Mouse (Mus musculus): ENCODE data around the gene Kcnh1.

Gene Kcnh1

DNA sequence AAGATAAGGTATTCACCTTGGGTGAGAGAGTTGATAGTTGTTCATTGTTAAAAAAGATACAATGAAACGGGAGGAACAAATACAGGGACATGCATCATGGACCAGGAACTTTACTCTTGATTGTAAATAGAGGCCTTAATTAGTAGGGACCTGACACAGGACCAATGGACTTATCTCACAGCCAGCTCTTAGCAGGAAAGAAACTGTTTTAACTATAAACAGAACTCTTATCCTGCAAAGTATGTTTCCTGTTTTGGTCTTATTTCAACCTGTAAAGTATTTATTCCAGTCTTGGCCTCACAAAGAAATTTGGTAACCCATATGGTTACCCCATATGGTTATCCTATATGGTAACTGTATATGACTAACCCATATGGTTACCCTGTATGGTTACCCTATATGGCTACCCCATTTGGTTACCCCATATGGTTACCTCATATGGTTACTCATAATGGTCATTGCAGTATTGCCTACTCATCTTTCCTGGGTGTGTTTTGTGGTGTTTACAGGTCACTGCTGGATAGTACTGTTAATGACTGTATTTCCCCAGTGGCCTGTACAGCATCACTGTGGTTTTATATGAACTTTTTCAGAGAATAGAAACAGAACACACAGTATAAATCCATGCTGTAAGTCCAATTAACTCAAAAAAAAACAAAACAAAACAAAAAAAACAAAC is 125.0 kb downstream of the Kcnh1 start:
- no peak for DNase-seq (ENCODE audit: low read depth, low spot score)

GRCm38 (mm10) chr1:192324223-192324622 is 133.6 kb downstream of the Kcnh1 start:
- DNase-seq (ENCODE audit: low read depth, low spot score): no peak

GRCm38 (mm10) chr1:192327052-192327451 is 136.5 kb downstream of the Kcnh1 start:
- no peak for DNase-seq (ENCODE audit: low read depth, low spot score)

DNA sequence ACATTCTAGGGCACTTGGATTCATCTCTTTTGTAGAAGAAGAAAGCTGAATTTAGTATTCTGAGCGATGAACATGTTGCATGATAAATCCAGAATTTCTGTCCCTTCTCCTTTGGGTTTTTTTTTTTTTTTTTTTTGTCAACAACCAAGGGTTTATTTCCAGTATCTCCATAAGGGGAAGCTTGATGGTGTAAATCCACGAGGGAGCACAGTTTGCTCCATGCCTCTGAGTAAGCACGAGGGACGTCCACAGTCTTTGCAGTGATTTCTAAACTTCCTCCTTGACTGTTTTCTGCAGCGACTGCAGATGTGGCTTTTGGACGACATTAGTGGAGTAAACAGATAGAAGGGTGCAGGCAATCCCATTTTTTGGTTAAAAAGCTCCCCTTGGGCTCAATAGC is 140.6 kb downstream of the Kcnh1 start:
- DNase-seq (ENCODE audit: low read depth, low spot score): no peak

DNA sequence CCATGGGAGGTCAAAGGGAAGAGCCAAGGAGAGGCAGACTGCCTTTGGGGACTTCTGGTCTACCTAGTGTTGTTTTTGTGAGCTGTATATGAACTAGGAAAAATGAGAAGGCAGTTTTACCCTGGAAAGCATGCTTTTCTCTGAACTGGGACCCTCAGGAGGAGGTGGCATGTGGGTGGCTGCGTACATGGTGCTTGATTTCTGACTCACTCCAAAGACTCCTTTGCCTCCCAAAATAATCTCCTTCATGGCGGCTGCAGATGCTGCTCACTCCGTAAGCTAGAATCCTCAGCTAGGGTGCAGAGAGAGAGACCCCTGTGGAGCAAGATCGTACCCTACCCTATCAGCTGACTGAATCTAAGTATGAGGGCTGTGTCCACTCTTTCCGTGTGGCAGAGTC is 145.5 kb downstream of the Kcnh1 start:
- no peak for DNase-seq (ENCODE audit: low read depth, low spot score)

DNA sequence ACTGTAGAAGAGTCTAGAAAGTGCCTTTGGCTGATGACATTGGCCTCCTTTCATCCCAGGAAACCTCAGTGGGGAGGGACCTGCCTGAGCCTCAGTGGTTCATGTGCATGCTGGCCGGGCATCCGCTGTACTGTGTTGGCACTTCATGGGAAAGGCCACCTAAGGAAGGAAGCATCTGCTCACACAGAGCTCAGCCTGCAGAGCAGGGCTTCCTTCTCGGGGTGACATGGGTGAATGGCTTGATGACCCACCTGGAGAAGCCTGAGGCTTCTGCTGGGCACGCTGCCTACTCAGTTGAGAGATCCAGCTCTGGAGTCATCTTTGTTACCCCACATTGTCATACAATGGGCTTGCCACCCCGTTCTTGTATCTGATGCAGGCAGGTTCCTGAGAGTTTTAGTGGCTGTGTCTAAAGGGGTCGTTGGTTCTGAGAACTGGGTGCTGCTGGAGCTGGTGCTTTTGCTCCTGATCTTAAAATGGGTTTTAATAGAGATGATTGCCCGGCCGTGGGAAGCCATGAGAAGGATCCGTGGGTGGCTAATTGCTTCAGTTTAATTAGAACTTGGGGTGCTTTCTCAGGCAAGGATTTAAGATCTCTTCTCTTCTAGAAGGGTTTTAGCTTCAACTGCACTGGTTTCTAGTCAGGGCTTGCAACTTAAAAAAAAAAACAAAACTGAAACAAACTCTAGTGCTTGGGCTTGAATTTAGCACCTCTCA is 148.9 kb downstream of the Kcnh1 start:
- no peak for DNase-seq (ENCODE audit: low read depth, low spot score)

GRCm38 (mm10) chr1:192341774-192342173 is 151.2 kb downstream of the Kcnh1 start:
- no peak for DNase-seq (ENCODE audit: low read depth, low spot score)

GRCm38 (mm10) chr1:192343996-192344395 is 153.4 kb downstream of the Kcnh1 start:
- no peak for DNase-seq (ENCODE audit: low read depth, low spot score)

- no peak for DNase-seq (ENCODE audit: low read depth, low spot score)
Measured at GRCm38 (mm10) chr1:192347327-192347726, 156.8 kb downstream of the Kcnh1 start.

DNA sequence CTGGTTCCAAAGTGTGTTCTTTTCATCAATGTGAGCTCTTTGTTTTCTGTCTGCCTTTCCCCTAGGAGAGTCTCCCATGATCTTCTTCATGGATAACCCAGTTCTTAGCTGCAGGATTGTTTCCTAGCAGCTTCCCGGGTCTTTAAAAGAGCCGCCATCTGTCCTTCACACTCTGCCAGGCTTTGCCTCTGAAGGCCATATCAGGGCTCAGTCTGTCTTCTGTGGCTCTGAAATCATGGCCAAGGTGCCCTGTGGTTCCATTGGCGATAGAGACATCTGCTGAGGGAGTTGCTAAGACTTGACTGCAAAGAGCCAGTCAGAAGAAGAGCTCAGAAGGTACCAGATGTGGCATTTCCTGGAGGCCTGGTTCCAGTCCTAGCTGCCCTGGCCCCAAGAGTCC is 165.7 kb downstream of the Kcnh1 start:
- DNase-seq (ENCODE audit: low read depth, low spot score): no peak

GRCm38 (mm10) chr1:192359212-192359611 is 168.6 kb downstream of the Kcnh1 start:
- no peak for DNase-seq (ENCODE audit: low read depth, low spot score)

- no peak for DNase-seq (ENCODE audit: low read depth, low spot score)
Measured at GRCm38 (mm10) chr1:192368336-192368735, 177.8 kb downstream of the Kcnh1 start.

DNA sequence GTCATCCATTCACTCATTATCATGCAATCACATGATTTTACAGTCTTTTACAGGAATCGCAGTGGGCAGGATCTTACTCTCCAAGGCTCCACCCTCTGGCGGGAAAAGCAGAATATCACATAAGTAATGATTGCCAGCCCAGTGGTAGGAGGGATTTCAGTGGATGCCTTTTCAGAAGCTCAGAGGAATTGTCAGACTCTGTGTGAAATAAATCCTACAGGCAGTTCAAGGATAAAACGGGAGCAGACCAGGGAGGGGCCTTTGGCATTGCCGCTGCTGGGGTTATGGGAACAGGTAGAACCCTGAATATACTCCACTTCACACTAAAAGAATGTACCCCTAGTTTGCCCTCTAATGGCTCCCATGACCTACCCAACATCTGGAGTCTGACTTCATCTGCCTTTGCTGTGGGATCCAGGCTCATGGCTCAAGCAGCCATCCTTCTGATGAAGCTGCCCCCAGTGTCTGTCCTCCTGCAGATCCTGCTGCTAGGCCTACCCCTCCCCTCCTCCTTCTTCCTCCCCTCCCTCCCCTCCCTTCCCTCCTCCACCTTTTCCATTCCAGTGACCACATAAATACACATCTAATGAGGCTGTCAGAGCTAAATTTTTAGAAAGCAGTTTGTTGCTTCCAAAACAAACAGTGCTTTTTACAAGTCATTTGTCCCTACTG is 181.5 kb downstream of the Kcnh1 start:
- DNase-seq (ENCODE audit: low read depth, low spot score): no peak

GRCm38 (mm10) chr1:192378546-192379075 is 188.0 kb downstream of the Kcnh1 start:
- DNase-seq (ENCODE audit: low read depth, low spot score): no peak

DNA sequence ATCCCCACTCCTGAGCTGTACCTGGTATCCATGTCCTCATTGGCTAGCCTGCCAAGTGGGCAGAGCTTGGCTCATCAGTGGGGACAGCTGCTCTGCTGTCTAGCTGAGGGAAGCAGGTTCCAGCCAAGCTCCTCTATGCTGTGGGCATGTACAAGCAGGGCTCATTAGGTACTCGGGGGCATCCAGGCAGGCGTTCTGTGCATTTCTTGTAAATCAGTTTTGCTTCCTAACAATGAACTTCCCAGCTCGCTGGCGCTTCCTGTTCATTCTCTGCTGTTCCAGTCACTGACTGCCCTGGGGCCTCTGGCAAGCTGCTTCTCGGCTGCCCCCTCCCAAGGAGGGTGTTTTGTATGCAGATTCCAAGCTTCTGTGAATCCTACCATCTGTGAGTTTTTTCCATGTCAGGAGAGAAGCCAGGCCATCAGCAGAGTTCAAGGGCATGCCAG is 190.0 kb downstream of the Kcnh1 start:
- DNase-seq (ENCODE audit: low read depth, low spot score): no peak

DNA sequence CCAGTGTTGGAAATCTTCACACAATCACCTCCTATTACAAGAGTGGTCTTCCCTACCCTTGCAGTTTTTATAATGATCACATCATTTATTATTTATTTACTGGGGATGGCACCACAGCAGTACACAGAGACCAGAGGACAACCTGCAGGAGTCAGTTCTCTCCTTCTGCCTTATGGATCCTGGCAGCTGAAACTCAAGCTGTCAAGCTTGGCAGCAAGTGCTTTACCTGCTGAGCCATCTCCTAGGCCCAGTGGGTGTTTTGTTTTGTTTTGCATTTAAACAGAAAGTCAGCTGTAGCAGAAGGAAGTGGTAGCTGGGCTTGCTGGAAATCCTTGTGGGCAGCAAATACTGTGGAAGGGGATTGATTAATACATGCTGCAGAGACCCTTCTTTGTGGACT is 197.1 kb downstream of the Kcnh1 start:
- no peak for DNase-seq (ENCODE audit: low read depth, low spot score)

DNA sequence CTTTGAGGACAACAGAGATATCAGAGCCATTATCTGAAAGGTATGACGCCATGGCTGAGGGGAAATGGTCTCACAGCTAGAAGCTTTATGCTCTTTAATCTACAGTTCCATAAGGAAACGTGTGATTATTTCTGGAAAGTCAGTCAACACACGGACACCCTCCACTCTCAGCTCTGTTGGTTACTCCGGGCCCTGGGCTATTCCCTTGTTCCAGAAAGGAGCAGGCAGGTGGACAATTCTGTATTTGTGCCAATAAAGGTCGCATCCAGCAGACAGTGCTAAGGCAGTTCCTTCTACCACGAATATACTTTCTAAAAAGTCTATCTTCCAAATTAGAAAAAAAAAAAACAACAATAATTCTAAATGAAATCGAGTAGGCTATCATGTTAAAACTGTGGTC is 200.5 kb downstream of the Kcnh1 start:
- no peak for DNase-seq (ENCODE audit: low read depth, low spot score)

DNA sequence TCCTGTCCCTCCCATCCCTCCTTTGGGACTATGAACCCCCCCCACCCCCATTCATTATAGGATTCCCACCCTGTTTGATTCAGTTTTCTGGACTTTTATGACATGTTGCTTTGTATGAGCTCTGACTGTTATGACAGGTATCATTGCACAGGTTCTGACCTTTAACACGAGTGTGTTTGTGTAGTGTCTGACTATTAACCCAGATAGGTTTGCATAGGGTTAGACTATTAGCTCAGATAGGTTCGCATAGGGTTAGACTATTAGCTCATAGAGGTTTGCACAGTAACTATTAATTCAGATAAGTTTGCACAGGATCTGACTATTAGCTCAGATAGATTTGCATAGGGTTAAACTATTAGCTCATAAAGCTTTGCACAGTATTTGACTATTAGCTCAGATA is 201.7 kb downstream of the Kcnh1 start:
- DNase-seq (ENCODE audit: low read depth, low spot score): no peak

GRCm38 (mm10) chr1:192399667-192400490 is 209.3 kb downstream of the Kcnh1 start:
- DNase-seq (ENCODE audit: low read depth, low spot score): no peak

- no peak for DNase-seq (ENCODE audit: low read depth, low spot score)
Measured at GRCm38 (mm10) chr1:192400991-192401390, 210.4 kb downstream of the Kcnh1 start.

GRCm38 (mm10) chr1:192402911-192403704 is 212.5 kb downstream of the Kcnh1 start:
- no peak for DNase-seq (ENCODE audit: low read depth, low spot score)

Measured in A20 (cell line).